Mouse (Mus musculus) CH12.LX (cell line): ENCODE measurements around the gene Ttll5. TPM values are rescaled to one million over a fixed set of nuclear protein-coding genes. Genes with fewer than 3 reads are reported as not detected.

Experiments used
- DNase-seq: peaks from one replicate; pipeline ENCODE4 v3.0.0-alpha.2; 2013; ENCODE audit errors: extremely low read depth
- H3K27ac ChIP-seq: 2 replicates; pipeline ENCODE4 v1.5.1; 2012; ENCODE audit warnings: low read depth, mild to moderate bottlenecking, control low read depth, moderate library complexity; ENCODE audit not compliant: insufficient read depth
- H3K27me3 ChIP-seq: replicated peaks from 2 replicates; pipeline ENCODE3; 2012; ENCODE audit warnings: inconsistent platforms
- H3K36me3 ChIP-seq, 2 experiments: replicated peaks in 1 of 2; 2 replicates each; pipeline versions ENCODE3 to v1.6.1; 2012; ENCODE audit warnings: inconsistent platforms in 1 of 2, low read length in 1 of 2, mild to moderate bottlenecking in 1 of 2, mixed read lengths in 1 of 2, moderate library complexity in 1 of 2; ENCODE audit not compliant: control insufficient read depth in 1 of 2, insufficient read depth in 1 of 2
- H3K4me1 ChIP-seq, 2 experiments: 2 replicates each; pipeline ENCODE4 v1.6.1; 2012; ENCODE audit warnings: inconsistent platforms in 1 of 2, moderate library complexity in 1 of 2; ENCODE audit not compliant: insufficient read depth in 2 of 2, control insufficient read depth in 1 of 2
- H3K4me2 ChIP-seq: 2 replicates; pipeline ENCODE4 v1.6.1; 2012; ENCODE audit warnings: low read depth, mild to moderate bottlenecking, control low read depth; ENCODE audit not compliant: poor library complexity, insufficient read depth, severe bottlenecking
- H3K4me3 ChIP-seq, 3 experiments: fragments of 150-350 bp in 1 of 3; sonication (generic) in 1 of 3; replicated peaks in 1 of 3; 2 replicates each; pipeline versions ENCODE3 to v1.5.1; 2011 to 2012; ENCODE audit warnings: low read depth in 2 of 3, low read length in 2 of 3, mild to moderate bottlenecking in 2 of 3, moderate library complexity in 2 of 3, control low read depth in 1 of 3, improper control_type of control experiment in 1 of 3, inconsistent platforms in 1 of 3, mixed read lengths in 1 of 3; ENCODE audit not compliant: poor library complexity in 1 of 3
- H3K79me2 ChIP-seq: replicated peaks from 2 replicates; pipeline ENCODE4 v1.6.1; 2012; ENCODE audit warnings: mild to moderate bottlenecking, moderate library complexity; ENCODE audit not compliant: control insufficient read depth, poor library complexity, insufficient read depth, severe bottlenecking; ENCODE audit errors: extremely low read depth
- H3K9ac ChIP-seq: 2 replicates; pipeline ENCODE4 v1.6.1; 2012; ENCODE audit warnings: low read depth, mild to moderate bottlenecking, control low read depth, moderate library complexity; ENCODE audit not compliant: insufficient read depth
- H3K9me3 ChIP-seq: replicated peaks from 2 replicates; pipeline ENCODE3; 2012; ENCODE audit warnings: low read length, inconsistent platforms, mixed read lengths
- CHD1 ChIP-seq: IDR thresholded peaks from 2 replicates; pipeline ENCODE4 v1.6.1; 2012; ENCODE audit warnings: low read depth, low read length, improper control_type of control experiment, inconsistent platforms
- CHD2 ChIP-seq: IDR thresholded peaks from 2 replicates; pipeline ENCODE4 v1.6.1; 2011; ENCODE audit warnings: low read length, improper control_type of control experiment
- ETS1 ChIP-seq: conservative IDR thresholded peaks from 2 replicates; pipeline ENCODE4 v1.6.1; 2012; ENCODE audit warnings: low read depth, mild to moderate bottlenecking, inconsistent platforms, low read length, improper control_type of control experiment, moderate library complexity
- GABPA ChIP-seq: IDR thresholded peaks from 2 replicates; pipeline ENCODE4 v1.6.1; 2012; ENCODE audit warnings: low read depth, low read length, improper control_type of control experiment, inconsistent platforms; ENCODE audit not compliant: insufficient replicate concordance
- HCFC1 ChIP-seq: IDR thresholded peaks from 2 replicates; pipeline ENCODE4 v1.6.1; 2012; ENCODE audit warnings: low read depth, mild to moderate bottlenecking, inconsistent platforms, low read length, improper control_type of control experiment
- IRF4 ChIP-seq: IDR thresholded peaks from 2 replicates; pipeline ENCODE4 v1.6.1; 2014; ENCODE audit warnings: low read depth, mild to moderate bottlenecking, inconsistent platforms, low read length, improper control_type of control experiment
- JUND ChIP-seq: conservative IDR thresholded peaks from 2 replicates; pipeline ENCODE4 v1.6.1; 2011; ENCODE audit warnings: low read depth, low read length, improper control_type of control experiment
- MAFK ChIP-seq: IDR thresholded peaks from 2 replicates; pipeline ENCODE4 v1.6.1; 2011; ENCODE audit warnings: low read length, improper control_type of control experiment; ENCODE audit not compliant: insufficient replicate concordance
- MAZ ChIP-seq: IDR thresholded peaks from 2 replicates; pipeline ENCODE4 v1.6.1; 2012; ENCODE audit warnings: low read depth, mild to moderate bottlenecking, inconsistent platforms, low read length, improper control_type of control experiment, moderate library complexity
- MEF2A ChIP-seq: IDR thresholded peaks from 2 replicates; pipeline ENCODE4 v1.6.1; 2014; ENCODE audit warnings: low read depth, mild to moderate bottlenecking, inconsistent platforms, low read length, improper control_type of control experiment, borderline replicate concordance
- MXI1 ChIP-seq: IDR thresholded peaks from 2 replicates; pipeline ENCODE4 v1.6.1; 2011; ENCODE audit warnings: mild to moderate bottlenecking, low read depth, low read length, improper control_type of control experiment
- NRF1 ChIP-seq: IDR thresholded peaks from 2 replicates; pipeline ENCODE4 v1.6.1; 2014; ENCODE audit warnings: low read depth, mild to moderate bottlenecking, inconsistent platforms, low read length, improper control_type of control experiment, moderate library complexity
- POLR2A ChIP-seq: IDR thresholded peaks from 2 replicates; pipeline ENCODE4 v1.6.1; 2011; ENCODE audit warnings: low read depth, mild to moderate bottlenecking, improper control_type of control experiment, low read length
- RCOR1 ChIP-seq: conservative IDR thresholded peaks from 2 replicates; pipeline ENCODE4 v1.6.1; 2012; ENCODE audit warnings: low read depth, mild to moderate bottlenecking, inconsistent platforms, low read length, improper control_type of control experiment
- TBP ChIP-seq: conservative IDR thresholded peaks from 2 replicates; pipeline ENCODE4 v1.6.1; 2011; ENCODE audit warnings: low read depth, low read length, improper control_type of control experiment
- TCF12 ChIP-seq: IDR thresholded peaks from 2 replicates; pipeline ENCODE4 v1.6.1; 2014; ENCODE audit warnings: low read depth, mild to moderate bottlenecking, inconsistent platforms, low read length, improper control_type of control experiment
- UBTF ChIP-seq: IDR thresholded peaks from 2 replicates; pipeline ENCODE4 v1.6.1; 2012; ENCODE audit warnings: low read depth, mild to moderate bottlenecking, inconsistent platforms, low read length, improper control_type of control experiment, moderate library complexity
- ZKSCAN1 ChIP-seq: IDR thresholded peaks from 2 replicates; pipeline ENCODE4 v1.6.1; 2012; ENCODE audit warnings: low read depth, inconsistent platforms, low read length, improper control_type of control experiment, borderline replicate concordance
- ZMIZ1 ChIP-seq: IDR thresholded peaks from 2 replicates; pipeline ENCODE4 v1.6.1; 2012; ENCODE audit warnings: low read depth, mild to moderate bottlenecking, inconsistent platforms, low read length, improper control_type of control experiment
- ZNF384 ChIP-seq: IDR thresholded peaks from 2 replicates; pipeline ENCODE4 v1.6.1; 2012; ENCODE audit warnings: low read depth, low read length, improper control_type of control experiment, inconsistent platforms
- dilution Hi-C: fragments of 300-500 bp; cut with MboI; formaldehyde crosslinking; loops from 2 replicates; pipeline ENCODE4 v1.14.3; 2020; ENCODE audit warnings: low sequenced_read_pairs; ENCODE audit not compliant: extremely low pct_unique_long_range_greater_than_20kb, extremely low pct_ligation_motif_present
- in situ Hi-C: fragments of 300-500 bp; cut with MboI; formaldehyde crosslinking; loops from 3 replicates; pipeline ENCODE4 v1.14.3; 2019; ENCODE audit warnings: low sequenced_read_pairs, low pct_ligation_motif_present, low pct_unique_long_range_greater_than_20kb, mixed read lengths
- polyA plus RNA-seq: library from polyadenylated mRNA; unstranded; fragments of >175 nt; gene quantifications from 2 replicates; pipeline ENCODE4 v1.2.1, GENCODE M21; 2012; ENCODE audit warnings: low read depth; ENCODE audit not compliant: insufficient read length
- total RNA-seq, 2 experiments: library from RNA; depleted of rRNA; stranded (reverse); fragments of 300-350 nt in 1 of 2; fragments of >200 nt in 1 of 2; gene quantifications; 2 replicates each; pipeline ENCODE4 v1.2.3; 2012 to 2014

The Ttll5 gene
- total and polyA plus RNA-seq, 3 experiments: 5.7 to 14.0 (median 8.7) TPM

GRCm38 (mm10) chr12:86064796-86065195, 240.3 kb downstream of the Ttll5 start:
- H3K9ac ChIP-seq: no peak overlapping the region
- in situ Hi-C loops: no loop called here
- dilution Hi-C loops: no loop called here

GRCm38 (mm10) chr12:86071432-86071831, 247.0 kb downstream of the Ttll5 start:
- H3K27me3 ChIP-seq: no peaks in the 10 kb centered on the region
- DNase-seq: no peak
- no peaks in the 10 kb centered on the region for H3K79me2 ChIP-seq
- no peaks in the 10 kb centered on the region for H3K4me1 ChIP-seq
- H3K4me2 ChIP-seq: no peak overlapping the region
- H3K9me3 ChIP-seq: no peaks in the 10 kb centered on the region
- dilution Hi-C loops: no loop called here
- in situ Hi-C loops: loop anchor here (10.0 kb wide), 2 partner anchors 47 to 117 kb away; no protein-coding TSS in a partner anchor
- H3K36me3 ChIP-seq: no peaks in the 10 kb centered on the region
- TF ChIP-seq JUND (no peak), MAZ (no peak), ETS1 (no peak)
- no peak overlapping the region for H3K9ac ChIP-seq
- H3K4me3 ChIP-seq: no peak overlapping the region
- no peak overlapping the region for H3K27ac ChIP-seq

More at GRCm38 (mm10) chr12:86064796-86065195, 240.3 kb downstream of the Ttll5 start:
- Histone ChIP-seq H3K4me3 (no peak overlapping the region), H3K9me3 (no peaks in the 10 kb centered on the region), H3K36me3 (no peaks in the 10 kb centered on the region), H3K27me3 (no peaks in the 10 kb centered on the region), H3K4me2 (no peak overlapping the region), H3K79me2 (no peaks in the 10 kb centered on the region), H3K4me1 (no peaks in the 10 kb centered on the region), H3K27ac (no peak overlapping the region)
- no peak for TF ChIP-seq MEF2A
- no peak for TF ChIP-seq ZNF384
- no peak for TF ChIP-seq CHD1
- TF ChIP-seq ZMIZ1: no peak
- no peak for TF ChIP-seq UBTF
- TF ChIP-seq RCOR1: no peak
- no peak for TF ChIP-seq MXI1
- no peak for TF ChIP-seq TBP
- no peak for TF ChIP-seq TCF12
- no peak for TF ChIP-seq NRF1
- no peak for TF ChIP-seq IRF4
- no peak for TF ChIP-seq ZKSCAN1
- no peak for TF ChIP-seq HCFC1
- TF ChIP-seq JUND: no peak
- TF ChIP-seq MAFK: no peak
- no peak for TF ChIP-seq CHD2
- TF ChIP-seq POLR2A: no peak
- TF ChIP-seq GABPA: no peak
- DNase-seq: no peak
